Mouse (Mus musculus) brown adipose tissue, adult 24 weeks (tissue): Measurements from ENCODE around the gene Mthfsd. TPM values are rescaled to one million over a fixed set of nuclear protein-coding genes. Genes with fewer than 3 reads are reported as not detected.

Experiments used
- H3K27ac ChIP-seq: fragments of 200-500 bp; replicated peaks from 2 replicates; pipeline ENCODE4 v1.5.1; 2012; ENCODE audit warnings: low read depth, mild to moderate bottlenecking, low read length
- H3K4me1 ChIP-seq: fragments of 200-500 bp; 2 replicates; pipeline ENCODE4 v1.6.1; 2012; ENCODE audit warnings: low read length, mixed read lengths; ENCODE audit not compliant: control insufficient read depth, insufficient read depth, insufficient read length
- H3K4me3 ChIP-seq: fragments of 200-500 bp; 2 replicates; pipeline ENCODE4 v1.5.1; 2012; ENCODE audit warnings: low read depth, mild to moderate bottlenecking, low read length, moderate library complexity; ENCODE audit not compliant: insufficient read depth
- polyA plus RNA-seq: library from polyadenylated mRNA; stranded (reverse); fragments of >200 nt; gene quantifications from 2 replicates; pipeline ENCODE4 v1.2.4, GENCODE M21; 2012; ENCODE audit not compliant: missing spikeins, insufficient read depth, insufficient read length

Mthfsd gene
- polyA plus RNA-seq, 1 experiment, result 32.1 TPM

- Histone ChIP-seq H3K4me1 (no peaks in the 10 kb centered on the region), H3K27ac (no peak overlapping the region), H3K4me3 (no peak overlapping the region)
Measured at GRCm38 (mm10) chr8:121074848-121075145, 33.4 kb downstream of the Mthfsd start.

GRCm38 (mm10) chr8:121074108-121074847 is 33.9 kb downstream of the Mthfsd start:
- Histone ChIP-seq H3K27ac (no peak overlapping the region), H3K4me1 (no peaks in the 10 kb centered on the region), H3K4me3 (peak overlapping the region; percentile 31; the same call in 1 of the 2 replicates)

- Histone ChIP-seq H3K4me1 (no peaks in the 10 kb centered on the region), H3K27ac (no peak overlapping the region), H3K4me3 (peak overlapping the region; percentile 31)
Measured at GRCm38 (mm10) chr8:121073174-121074107, 34.8 kb downstream of the Mthfsd start.

GRCm38 (mm10) chr8:121072406-121073130 is 35.6 kb downstream of the Mthfsd start:
- Histone ChIP-seq H3K4me1 (no peaks in the 10 kb centered on the region), H3K4me3 (no peak overlapping the region), H3K27ac (no peak overlapping the region)

GRCm38 (mm10) chr8:121071454-121071853 is 36.7 kb downstream of the Mthfsd start:
- no peak overlapping the region for H3K4me3 ChIP-seq
- no peaks in the 10 kb centered on the region for H3K4me1 ChIP-seq
- no peak overlapping the region for H3K27ac ChIP-seq

- no peaks in the 10 kb centered on the region for H3K4me1 ChIP-seq
- no peak overlapping the region for H3K4me3 ChIP-seq
- no peak overlapping the region for H3K27ac ChIP-seq
Measured at GRCm38 (mm10) chr8:121063649-121064048, 44.5 kb downstream of the Mthfsd start.

- no peak overlapping the region for H3K4me3 ChIP-seq
- no peak overlapping the region for H3K27ac ChIP-seq
- no peaks in the 10 kb centered on the region for H3K4me1 ChIP-seq
Measured at GRCm38 (mm10) chr8:121062521-121062920, 45.7 kb downstream of the Mthfsd start.

GRCm38 (mm10) chr8:121059098-121059497 is 49.1 kb downstream of the Mthfsd start:
- Histone ChIP-seq H3K27ac (no peak overlapping the region), H3K4me1 (no peaks in the 10 kb centered on the region), H3K4me3 (no peak overlapping the region)

- H3K4me1 ChIP-seq, result no peaks in the 10 kb centered on the region
- H3K27ac ChIP-seq, result no peak overlapping the region
- no peak overlapping the region for H3K4me3 ChIP-seq
Measured at GRCm38 (mm10) chr8:121058081-121058480, 50.1 kb downstream of the Mthfsd start.

GRCm38 (mm10) chr8:121047441-121047840 is 60.8 kb downstream of the Mthfsd start:
- Histone ChIP-seq H3K4me3 (no peak overlapping the region), H3K27ac (no peak overlapping the region), H3K4me1 (no peaks in the 10 kb centered on the region)

GRCm38 (mm10) chr8:121043719-121044440 is 64.3 kb downstream of the Mthfsd start:
- H3K27ac ChIP-seq, result no peak overlapping the region
- H3K4me1 ChIP-seq, result no peaks in the 10 kb centered on the region
- no peak overlapping the region for H3K4me3 ChIP-seq

Other genes starting within 250 kb of the Mthfsd start
- gene Foxf1, start 24.0 kb downstream of the Mthfsd start, polyA plus RNA-seq, result not detected in 2 replicates
- 0.36 TPM in 1 of 2 replicates, not detected in the other for gene Foxc2, start 7.8 kb upstream of the Mthfsd start, polyA plus RNA-seq
- gene Foxl1, start 19.5 kb upstream of the Mthfsd start, polyA plus RNA-seq, result not detected in 2 replicates